Mouse (Mus musculus) midbrain, postnatal 0 days (tissue): ENCODE measurements around the gene Pkmyt1. TPM values are rescaled to one million over a fixed set of nuclear protein-coding genes. Genes with fewer than 3 reads are reported as not detected.

Experiments used
- ATAC-seq: fragments of 200-750 bp; cut with Nextera tagmentation; 2 replicates; pipeline ENCODE4 v1.8.0; 2017; ENCODE audit warnings: moderate number of reproducible peaks, mild to moderate bottlenecking, moderate TSS enrichment, moderate library complexity; ENCODE audit not compliant: low FRiP score
- DNase-seq: peaks from one replicate; pipeline ENCODE4 v3.0.0-alpha.2; 2015; ENCODE audit warnings: low spot score
- H3K27ac ChIP-seq: fragments of 300-500 bp; sonication (generic); 2 replicates; pipeline ENCODE4 v1.5.1; 2014; ENCODE audit warnings: low read depth, mild to moderate bottlenecking, low read length, mixed read lengths
- H3K27me3 ChIP-seq: fragments of 300-500 bp; sonication (generic); 2 replicates; pipeline ENCODE4 v1.6.1; 2014; ENCODE audit warnings: low read length, control low read depth, mixed read lengths; ENCODE audit not compliant: insufficient read depth
- H3K36me3 ChIP-seq: fragments of 300-500 bp; sonication (generic); 2 replicates; pipeline ENCODE4 v1.6.1; 2014; ENCODE audit warnings: low read length, control low read depth, mixed read lengths; ENCODE audit not compliant: insufficient read depth
- H3K4me1 ChIP-seq: fragments of 300-500 bp; sonication (generic); 2 replicates; pipeline ENCODE4 v1.6.1; 2014; ENCODE audit warnings: mild to moderate bottlenecking, control low read depth, antibody characterized with exemption, low read length, mixed read lengths; ENCODE audit not compliant: insufficient read depth
- H3K4me2 ChIP-seq: fragments of 300-500 bp; sonication (generic); 2 replicates; pipeline ENCODE4 v1.6.1; 2014; ENCODE audit warnings: low read depth, mild to moderate bottlenecking, low read length, mixed read lengths; ENCODE audit not compliant: poor library complexity, severe bottlenecking
- H3K4me3 ChIP-seq: fragments of 300-500 bp; sonication (generic); 2 replicates; pipeline ENCODE4 v1.5.1; 2014; ENCODE audit warnings: low read depth, mild to moderate bottlenecking, low read length, moderate library complexity
- H3K9ac ChIP-seq: fragments of 300-500 bp; sonication (generic); replicated peaks from 2 replicates; pipeline ENCODE4 v1.6.1; 2014; ENCODE audit warnings: mild to moderate bottlenecking, low read length, moderate library complexity, mixed read lengths; ENCODE audit not compliant: poor library complexity, severe bottlenecking
- H3K9me3 ChIP-seq: fragments of 300-500 bp; sonication (generic); 2 replicates; pipeline ENCODE4 v1.6.1; 2016; ENCODE audit warnings: low read length, control low read depth
- CTCF ChIP-seq: IDR thresholded peaks from 2 replicates; pipeline ENCODE4 v1.5.1; 2016; ENCODE audit warnings: antibody characterized with exemption, mild to moderate bottlenecking
- WGBS: fragments of 180-500 bp; shearing (Covaris S2); extraction: QIAGEN DNeasy Blood & Tissue Kit; methylation state at CpG from one replicate; pipeline ENCODE4 v1.1.7; 2014; 5-methylcytosine and 5-hydroxymethylcytosine counted together
- polyA plus RNA-seq: library from polyadenylated mRNA; unstranded; fragments of >200 nt; fragmentation: Nextera tagmentation; extraction: Ambion mirVana; gene quantifications from 2 replicates; pipeline ENCODE4 v1.2.1, GENCODE M21; 2015
- total RNA-seq: library from RNA; depleted of rRNA; stranded (reverse); fragments of >200 nt; gene quantifications from 2 replicates; pipeline ENCODE4 v1.2.3, GENCODE M21; 2014; rRNA removed

Pkmyt1 gene
- total and polyA plus RNA-seq, 2 experiments from 2014 or later, result 18.0 to 18.3 TPM

- H3K36me3 ChIP-seq, result 0 out of 2 replicates have a peak, but pooled peaks cover 5% of the 10 kb centered on the region
- H3K27me3 ChIP-seq, result no peaks in the 10 kb centered on the region
- no peak overlapping the region for H3K9ac ChIP-seq
- WGBS, result 66% methylated on average over 2 of the region's 2 CpGs
- no peak for TF ChIP-seq CTCF
- ATAC-seq (no peak), DNase-seq (no peak)
- no peak overlapping the region for H3K4me2 ChIP-seq
- no peaks in the 10 kb centered on the region for H3K4me1 ChIP-seq
- no peaks in the 10 kb centered on the region for H3K9me3 ChIP-seq
- H3K4me3 ChIP-seq, result no peak overlapping the region
- no peak overlapping the region for H3K27ac ChIP-seq
These were observed 52.3 kb downstream of the Pkmyt1 start for GRCm38 (mm10) chr17:23778447-23778846.

- Histone ChIP-seq H3K9me3 (no peaks in the 10 kb centered on the region), H3K4me3 (no peak overlapping the region), H3K27me3 (no peaks in the 10 kb centered on the region), H3K36me3 (0 out of 2 replicates have a peak, but pooled peaks cover 5% of the 10 kb centered on the region), H3K27ac (no peak overlapping the region), H3K4me2 (no peak overlapping the region), H3K4me1 (no peaks in the 10 kb centered on the region), H3K9ac (no peak overlapping the region)
- no peak for TF ChIP-seq CTCF
- DNase-seq, result no peak
- no peak for ATAC-seq
These were observed 57.2 kb downstream of the Pkmyt1 start for GRCm38 (mm10) chr17:23783352-23783751.

- peak; percentile 88 for ATAC-seq
- H3K27me3 ChIP-seq, result no peaks in the 10 kb centered on the region
- H3K4me1 ChIP-seq, result no peaks in the 10 kb centered on the region
- 2% methylated on average over 43 of the region's 43 CpGs for WGBS
- TF ChIP-seq CTCF, result peak; percentile 51
- peak within 1 kb of the TSS; percentile 94 for H3K27ac ChIP-seq
- no peaks in the 10 kb centered on the region for H3K36me3 ChIP-seq
- peak within 1 kb of the TSS; percentile 85 for H3K9ac ChIP-seq
- DNase-seq, result peak; percentile 96
- no peaks in the 10 kb centered on the region for H3K9me3 ChIP-seq
- peak within 1 kb of the TSS; percentile 78 for H3K4me2 ChIP-seq
- H3K4me3 ChIP-seq, result peak within 1 kb of the TSS; percentile 63
These were observed 59.7 kb downstream of the Pkmyt1 start, which contains the start of gene Flywch2 for GRCm38 (mm10) chr17:23785561-23786471. Flywch2 (minus strand) TSS chr17:23786081.

Other genes with a start within 250 kb of the Pkmyt1 start
- gene Vmn2r117, start 246.6 kb upstream of the Pkmyt1 start, total RNA-seq, result not detected in 2 replicates
- not detected in 2 replicates for gene Vmn2r117, start 246.6 kb upstream of the Pkmyt1 start, polyA plus RNA-seq
- 16.9 and 21.7 TPM in 2 replicates for gene Zfp213, start 162.1 kb upstream of the Pkmyt1 start, total RNA-seq
- 10.0 and 10.7 TPM in 2 replicates for gene Zfp213, start 162.1 kb upstream of the Pkmyt1 start, polyA plus RNA-seq
- gene Zfp13, start 126.8 kb upstream of the Pkmyt1 start, total RNA-seq, result 36.2 and 48.2 TPM in 2 replicates
- gene Zfp13, start 126.8 kb upstream of the Pkmyt1 start, polyA plus RNA-seq, result 23.3 and 26.3 TPM in 2 replicates
- not detected in 2 replicates for gene Zscan10, start 125.5 kb upstream of the Pkmyt1 start, total RNA-seq
- gene Zscan10, start 125.5 kb upstream of the Pkmyt1 start, polyA plus RNA-seq, result not detected in 2 replicates
- gene Mmp25, start 81.1 kb upstream of the Pkmyt1 start, total RNA-seq, result 0.33 and 0.66 TPM in 2 replicates
- 0.98 and 1.0 TPM in 2 replicates for gene Mmp25, start 81.1 kb upstream of the Pkmyt1 start, polyA plus RNA-seq
- not detected in 2 replicates for gene Bicdl2, start 65.8 kb upstream of the Pkmyt1 start, total RNA-seq
- 0.10 TPM in 1 of 2 replicates, not detected in the other for gene Bicdl2, start 65.8 kb upstream of the Pkmyt1 start, polyA plus RNA-seq
- gene Hcfc1r1, start 52.7 kb upstream of the Pkmyt1 start, total RNA-seq, result 87.3 and 194 TPM in 2 replicates
- 210 and 212 TPM in 2 replicates for gene Hcfc1r1, start 52.7 kb upstream of the Pkmyt1 start, polyA plus RNA-seq
- 16.7 and 21.5 TPM in 2 replicates for gene Thoc6, start 52.5 kb upstream of the Pkmyt1 start, total RNA-seq
- gene Thoc6, start 52.5 kb upstream of the Pkmyt1 start, polyA plus RNA-seq, result 21.1 and 23.2 TPM in 2 replicates
- gene Tnfrsf12a, start 48.9 kb upstream of the Pkmyt1 start, total RNA-seq, result 3.9 and 4.2 TPM in 2 replicates
- 3.3 TPM in 2 replicates for gene Tnfrsf12a, start 48.9 kb upstream of the Pkmyt1 start, polyA plus RNA-seq
- gene Cldn6, start 47.1 kb upstream of the Pkmyt1 start, total RNA-seq, result 0.60 and 0.99 TPM in 2 replicates
- gene Cldn6, start 47.1 kb upstream of the Pkmyt1 start, polyA plus RNA-seq, result 0.31 and 0.56 TPM in 2 replicates
- gene Cldn9, start 42.3 kb upstream of the Pkmyt1 start, total RNA-seq, result 0.19 and 0.55 TPM in 2 replicates
- gene Cldn9, start 42.3 kb upstream of the Pkmyt1 start, polyA plus RNA-seq, result 0.25 TPM in 1 of 2 replicates, not detected in the other
- gene 1520401A03Rik, start 3.6 kb upstream of the Pkmyt1 start, total RNA-seq, result 0.19 TPM in 1 of 2 replicates, not detected in the other
- 0.15 TPM in 1 of 2 replicates, not detected in the other for gene 1520401A03Rik, start 3.6 kb upstream of the Pkmyt1 start, polyA plus RNA-seq
- 83.6 and 103 TPM in 2 replicates for gene Paqr4, start 14.5 kb downstream of the Pkmyt1 start, total RNA-seq
- 66.0 and 73.8 TPM in 2 replicates for gene Paqr4, start 14.5 kb downstream of the Pkmyt1 start, polyA plus RNA-seq
- 0.38 and 2.5 TPM in 2 replicates for gene Kremen2, start 19.5 kb downstream of the Pkmyt1 start, total RNA-seq
- 1.3 TPM in 2 replicates for gene Kremen2, start 19.5 kb downstream of the Pkmyt1 start, polyA plus RNA-seq
- gene Flywch1, start 45.3 kb downstream of the Pkmyt1 start, total RNA-seq, result 248 and 253 TPM in 2 replicates
- gene Flywch1, start 45.3 kb downstream of the Pkmyt1 start, polyA plus RNA-seq, result 188 TPM in 2 replicates
- 94.8 and 96.5 TPM in 2 replicates for gene Flywch2, start 59.7 kb downstream of the Pkmyt1 start, total RNA-seq
- 128 and 133 TPM in 2 replicates for gene Flywch2, start 59.7 kb downstream of the Pkmyt1 start, polyA plus RNA-seq
- 162 and 196 TPM in 2 replicates for gene Srrm2, start 64.2 kb downstream of the Pkmyt1 start, total RNA-seq
- 351 and 443 TPM in 2 replicates for gene Srrm2, start 64.2 kb downstream of the Pkmyt1 start, polyA plus RNA-seq
- gene Elob, start 102.8 kb downstream of the Pkmyt1 start, total RNA-seq, result 1,027 and 1,129 TPM in 2 replicates
- gene Elob, start 102.8 kb downstream of the Pkmyt1 start, polyA plus RNA-seq, result 1,525 and 1,526 TPM in 2 replicates
- gene Prss33, start 109.7 kb downstream of the Pkmyt1 start, total RNA-seq, result not detected in 2 replicates
- 0.17 TPM in 1 of 2 replicates, not detected in the other for gene Prss33, start 109.7 kb downstream of the Pkmyt1 start, polyA plus RNA-seq
- not detected in 2 replicates for gene Prss32, start 117.5 kb downstream of the Pkmyt1 start, total RNA-seq
- 0.23 and 0.60 TPM in 2 replicates for gene Prss32, start 117.5 kb downstream of the Pkmyt1 start, polyA plus RNA-seq
- gene Prss41, start 117.8 kb downstream of the Pkmyt1 start, total RNA-seq, result 0.11 and 1.8 TPM in 2 replicates
- 1.3 and 2.2 TPM in 2 replicates for gene Prss41, start 117.8 kb downstream of the Pkmyt1 start, polyA plus RNA-seq
- gene Prss21, start 141.7 kb downstream of the Pkmyt1 start, total RNA-seq, result not detected in 2 replicates
- not detected in 2 replicates for gene Prss21, start 141.7 kb downstream of the Pkmyt1 start, polyA plus RNA-seq
- 2.0 TPM in 1 of 2 replicates, not detected in the other for gene Dcpp1, start 154.5 kb downstream of the Pkmyt1 start, total RNA-seq
- gene Dcpp1, start 154.5 kb downstream of the Pkmyt1 start, polyA plus RNA-seq, result not detected in 2 replicates
- gene Dcpp2, start 154.5 kb downstream of the Pkmyt1 start, total RNA-seq, result not detected in 2 replicates
- gene Dcpp2, start 154.5 kb downstream of the Pkmyt1 start, polyA plus RNA-seq, result not detected in 2 replicates
- gene Dcpp3, start 191.1 kb downstream of the Pkmyt1 start, total RNA-seq, result not detected in 2 replicates
- gene Dcpp3, start 191.1 kb downstream of the Pkmyt1 start, polyA plus RNA-seq, result not detected in 2 replicates
- not detected in 2 replicates for gene Sbp, start 215.3 kb downstream of the Pkmyt1 start, total RNA-seq
- not detected in 2 replicates for gene Sbp, start 215.3 kb downstream of the Pkmyt1 start, polyA plus RNA-seq
- gene Sbpl, start 228.9 kb downstream of the Pkmyt1 start, total RNA-seq, result not detected in 2 replicates
- gene Sbpl, start 228.9 kb downstream of the Pkmyt1 start, polyA plus RNA-seq, result not detected in 2 replicates